Mouse (Mus musculus) neural tube, embryonic 13.5 days (tissue): ENCODE data around the gene Map3k14. TPM values are rescaled to one million over a fixed set of nuclear protein-coding genes. Genes with fewer than 3 reads are reported as not detected.
"Not testable (repeated sequence)": the region's sequence is repeated elsewhere in the genome, so short reads cannot be mapped to it uniquely, and the experiment has no call there.

Experiments
- ATAC-seq: fragments of 200-750 bp; cut with Nextera tagmentation; 2 replicates; pipeline ENCODE4 v1.8.0; 2017; ENCODE audit warnings: low read depth, mild to moderate bottlenecking, moderate TSS enrichment, moderate library complexity
- H3K27ac ChIP-seq: fragments of 300-500 bp; sonication (generic); replicated peaks from 2 replicates; pipeline ENCODE4 v1.5.1; 2015; ENCODE audit warnings: moderate library complexity, mild to moderate bottlenecking, inconsistent platforms
- H3K27me3 ChIP-seq: fragments of 300-500 bp; sonication (generic); 2 replicates; pipeline ENCODE4 v1.6.1; 2015; ENCODE audit warnings: mild to moderate bottlenecking, inconsistent platforms
- H3K36me3 ChIP-seq: fragments of 300-500 bp; sonication (generic); 2 replicates; pipeline ENCODE4 v1.6.1; 2015; ENCODE audit warnings: mild to moderate bottlenecking, inconsistent platforms
- H3K4me1 ChIP-seq: fragments of 300-500 bp; sonication (generic); replicated peaks from 2 replicates; pipeline ENCODE4 v1.6.1; 2015; ENCODE audit warnings: inconsistent platforms
- H3K4me2 ChIP-seq: fragments of 300-500 bp; sonication (generic); 2 replicates; pipeline ENCODE4 v1.6.1; 2015; ENCODE audit warnings: inconsistent platforms, mild to moderate bottlenecking, moderate library complexity
- H3K4me3 ChIP-seq: fragments of 300-500 bp; sonication (generic); 2 replicates; pipeline ENCODE4 v1.5.1; 2015; ENCODE audit warnings: mild to moderate bottlenecking, inconsistent platforms
- H3K9ac ChIP-seq: fragments of 300-500 bp; sonication (generic); 2 replicates; pipeline ENCODE4 v1.6.1; 2015; ENCODE audit warnings: moderate library complexity, mild to moderate bottlenecking, inconsistent platforms
- H3K9me3 ChIP-seq: fragments of 300-500 bp; sonication (generic); 2 replicates; pipeline ENCODE4 v1.6.1; 2016; ENCODE audit warnings: inconsistent platforms
- WGBS: fragments of 180-500 bp; shearing (Covaris S2); methylation state at CpG from one replicate; pipeline ENCODE4 v1.1.7; 2015; 5-methylcytosine and 5-hydroxymethylcytosine counted together
- polyA plus RNA-seq: library from polyadenylated mRNA; unstranded; fragments of >200 nt; fragmentation: Nextera tagmentation; extraction: Ambion mirVana; gene quantifications from 2 replicates; pipeline ENCODE4 v1.2.1, GENCODE M21; 2015

Gene Map3k14
- polyA plus RNA-seq, 1 experiment from 2014 or later = 4.7 TPM

GRCm38 (mm10) chr11:103292890-103293287, 25.6 kb upstream of the Map3k14 start:
- 86% methylated on average over 5 of the region's 5 CpGs for WGBS
- H3K27me3 ChIP-seq = no peaks in the 10 kb centered on the region
- no peaks in the 10 kb centered on the region for H3K36me3 ChIP-seq
- H3K9ac ChIP-seq = no peak overlapping the region
- H3K4me3 ChIP-seq = no peak overlapping the region
- peaks cover 9% of the 10 kb centered on the region for H3K4me1 ChIP-seq
- H3K9me3 ChIP-seq = no peaks in the 10 kb centered on the region
- no peak for ATAC-seq
- no peak overlapping the region for H3K27ac ChIP-seq
- H3K4me2 ChIP-seq = no peak overlapping the region

- H3K4me1 ChIP-seq = peaks cover 9% of the 10 kb centered on the region
- H3K36me3 ChIP-seq = no peaks in the 10 kb centered on the region
- no peak overlapping the region for H3K9ac ChIP-seq
- H3K9me3 ChIP-seq = no peaks in the 10 kb centered on the region
- no peak overlapping the region for H3K27ac ChIP-seq
- 23% methylated on average over 14 of the region's 14 CpGs for WGBS
- H3K4me2 ChIP-seq = no peak overlapping the region
- H3K4me3 ChIP-seq = no peak overlapping the region
- no peak for ATAC-seq
- H3K27me3 ChIP-seq = no peaks in the 10 kb centered on the region
Observed at GRCm38 (mm10) chr11:103292152-103292889, 25.0 kb upstream of the Map3k14 start.

- H3K4me1 ChIP-seq, H3K27me3 ChIP-seq, H3K27ac ChIP-seq, H3K4me3 ChIP-seq, H3K9me3 ChIP-seq, H3K4me2 ChIP-seq, ATAC-seq, H3K36me3 ChIP-seq, H3K9ac ChIP-seq: not testable (repeated sequence)
- 92% methylated on average over 7 of the region's 7 CpGs for WGBS
Observed at GRCm38 (mm10) chr11:103290841-103291240, 23.6 kb upstream of the Map3k14 start.

- Histone ChIP-seq H3K36me3 (no peaks in the 10 kb centered on the region), H3K27ac (no peak overlapping the region), H3K9ac (no peak overlapping the region), H3K27me3 (no peaks in the 10 kb centered on the region), H3K4me2 (no peak overlapping the region), H3K4me3 (no peak overlapping the region), H3K9me3 (no peaks in the 10 kb centered on the region), H3K4me1 (peaks cover 9% of the 10 kb centered on the region)
- ATAC-seq = no peak
- 77% methylated on average over 16 of the region's 16 CpGs for WGBS
Observed at GRCm38 (mm10) chr11:103288291-103288963, 21.2 kb upstream of the Map3k14 start.

GRCm38 (mm10) chr11:103286910-103287309, 19.6 kb upstream of the Map3k14 start:
- H3K9me3 ChIP-seq = no peaks in the 10 kb centered on the region
- no peak overlapping the region for H3K27ac ChIP-seq
- WGBS = 90% methylated on average over 5 of the region's 5 CpGs
- no peak for ATAC-seq
- no peak overlapping the region for H3K4me2 ChIP-seq
- peaks cover under 1% of the 10 kb centered on the region; the same call in 1 of the 2 replicates for H3K4me1 ChIP-seq
- no peak overlapping the region for H3K9ac ChIP-seq
- no peaks in the 10 kb centered on the region for H3K27me3 ChIP-seq
- no peaks in the 10 kb centered on the region for H3K36me3 ChIP-seq
- no peak overlapping the region for H3K4me3 ChIP-seq

- no peaks in the 10 kb centered on the region for H3K36me3 ChIP-seq
- H3K4me3 ChIP-seq = no peak overlapping the region
- H3K4me2 ChIP-seq = no peak overlapping the region
- no peak overlapping the region for H3K27ac ChIP-seq
- no peak for ATAC-seq
- no peaks in the 10 kb centered on the region for H3K27me3 ChIP-seq
- no peaks in the 10 kb centered on the region for H3K4me1 ChIP-seq
- no peak overlapping the region for H3K9ac ChIP-seq
- H3K9me3 ChIP-seq = no peaks in the 10 kb centered on the region
- WGBS = 52% methylated on average over 6 of the region's 6 CpGs
Observed at GRCm38 (mm10) chr11:103285951-103286350, 18.7 kb upstream of the Map3k14 start.

GRCm38 (mm10) chr11:103285276-103285675, 18.0 kb upstream of the Map3k14 start:
- Histone ChIP-seq H3K27me3 (no peaks in the 10 kb centered on the region), H3K36me3 (no peaks in the 10 kb centered on the region), H3K27ac (no peak overlapping the region), H3K4me2 (no peak overlapping the region), H3K4me3 (no peak overlapping the region), H3K9ac (peak overlapping the region; percentile 26; the same call in 1 of the 2 replicates), H3K9me3 (no peaks in the 10 kb centered on the region), H3K4me1 (no peaks in the 10 kb centered on the region)
- WGBS = 84% methylated on average over 10 of the region's 10 CpGs
- no peak for ATAC-seq

- Histone ChIP-seq H3K9ac (no peak overlapping the region), H3K27me3 (no peaks in the 10 kb centered on the region), H3K4me1 (no peaks in the 10 kb centered on the region), H3K27ac (no peak overlapping the region), H3K9me3 (no peaks in the 10 kb centered on the region), H3K4me3 (no peak overlapping the region), H3K4me2 (no peak overlapping the region), H3K36me3 (no peaks in the 10 kb centered on the region)
- 72% methylated on average over 7 of the region's 7 CpGs for WGBS
- no peak for ATAC-seq
Observed at GRCm38 (mm10) chr11:103281784-103282183, 14.5 kb upstream of the Map3k14 start.

GRCm38 (mm10) chr11:103276450-103276849, 9.2 kb upstream of the Map3k14 start:
- Histone ChIP-seq H3K36me3 (no peaks in the 10 kb centered on the region), H3K4me3 (no peak overlapping the region), H3K27me3 (no peaks in the 10 kb centered on the region), H3K9me3 (no peaks in the 10 kb centered on the region), H3K9ac (no peak overlapping the region), H3K27ac (no peak overlapping the region), H3K4me1 (no peaks in the 10 kb centered on the region), H3K4me2 (no peak overlapping the region)
- ATAC-seq = no peak
- 89% methylated on average over 8 of the region's 8 CpGs for WGBS

GRCm38 (mm10) chr11:103272888-103273287, 5.6 kb upstream of the Map3k14 start:
- no peak overlapping the region for H3K27ac ChIP-seq
- no peaks in the 10 kb centered on the region for H3K9me3 ChIP-seq
- no peaks in the 10 kb centered on the region for H3K36me3 ChIP-seq
- H3K27me3 ChIP-seq = no peaks in the 10 kb centered on the region
- H3K4me3 ChIP-seq = no peak overlapping the region
- WGBS = 91% methylated on average over 3 of the region's 3 CpGs
- no peak overlapping the region for H3K4me2 ChIP-seq
- no peak overlapping the region for H3K9ac ChIP-seq
- no peak for ATAC-seq
- H3K4me1 ChIP-seq = peaks cover 11% of the 10 kb centered on the region

- Histone ChIP-seq H3K27me3 (no peaks in the 10 kb centered on the region), H3K4me1 (peaks cover 11% of the 10 kb centered on the region), H3K9me3 (no peaks in the 10 kb centered on the region), H3K9ac (no peak overlapping the region), H3K36me3 (no peaks in the 10 kb centered on the region), H3K4me3 (no peak overlapping the region), H3K27ac (no peak overlapping the region), H3K4me2 (no peak overlapping the region)
- 53% methylated on average over 6 of the region's 6 CpGs for WGBS
- ATAC-seq = no peak
Observed at GRCm38 (mm10) chr11:103271979-103272378, 4.7 kb upstream of the Map3k14 start.

- no peaks in the 10 kb centered on the region for H3K36me3 ChIP-seq
- H3K27ac ChIP-seq = no peak overlapping the region
- H3K4me1 ChIP-seq = peaks cover 35% of the 10 kb centered on the region
- 82% methylated on average over 5 of the region's 5 CpGs for WGBS
- no peaks in the 10 kb centered on the region for H3K9me3 ChIP-seq
- no peak overlapping the region for H3K4me2 ChIP-seq
- no peak overlapping the region for H3K9ac ChIP-seq
- no peaks in the 10 kb centered on the region for H3K27me3 ChIP-seq
- no peak for ATAC-seq
- no peak overlapping the region for H3K4me3 ChIP-seq
Observed at GRCm38 (mm10) chr11:103269426-103269825, 2.2 kb upstream of the Map3k14 start.
